Mouse (Mus musculus) Muller cell, postnatal 12 days (primary cell): ENCODE measurements around the gene Dapk2.

Source experiments
- DNase-seq: peaks from one replicate; pipeline ENCODE4 v3.0.0-alpha.2; 2015; ENCODE audit errors: inconsistent ontology term

Dapk2 gene

GRCm38 (mm10) chr9:66142265-66142664 is 15.8 kb upstream of the Dapk2 start:
- no peak for DNase-seq

GRCm38 (mm10) chr9:66144248-66144647 is 13.8 kb upstream of the Dapk2 start:
- peak; percentile 31 for DNase-seq

- DNase-seq, result no peak
Measured at GRCm38 (mm10) chr9:66146141-66146540, 11.9 kb upstream of the Dapk2 start.

DNA sequence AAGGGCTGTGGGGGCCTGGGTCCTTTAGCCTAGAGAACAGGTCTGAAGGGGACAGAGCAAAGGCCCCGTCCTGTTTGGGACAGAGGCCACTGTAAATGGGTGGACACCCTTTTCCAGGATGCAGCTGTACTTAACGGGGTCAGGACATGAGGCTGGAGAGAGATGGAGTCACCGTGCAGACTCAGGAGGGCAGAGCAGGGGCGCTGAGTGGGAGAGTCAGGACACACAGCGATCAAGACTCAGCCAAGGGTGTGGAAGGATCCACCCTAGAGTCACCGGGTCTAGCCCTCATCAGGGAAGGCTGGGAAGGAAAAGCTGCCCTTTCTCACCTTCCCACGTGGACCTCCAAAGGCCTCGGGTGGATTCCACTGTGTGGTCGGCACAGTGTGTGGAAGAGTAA is 6.0 kb upstream of the Dapk2 start:
- no peak for DNase-seq

- no peak for DNase-seq
Measured at GRCm38 (mm10) chr9:66153594-66153993, 4.4 kb upstream of the Dapk2 start.

GRCm38 (mm10) chr9:66154013-66154412 is 4.0 kb upstream of the Dapk2 start:
- no peak for DNase-seq

DNA sequence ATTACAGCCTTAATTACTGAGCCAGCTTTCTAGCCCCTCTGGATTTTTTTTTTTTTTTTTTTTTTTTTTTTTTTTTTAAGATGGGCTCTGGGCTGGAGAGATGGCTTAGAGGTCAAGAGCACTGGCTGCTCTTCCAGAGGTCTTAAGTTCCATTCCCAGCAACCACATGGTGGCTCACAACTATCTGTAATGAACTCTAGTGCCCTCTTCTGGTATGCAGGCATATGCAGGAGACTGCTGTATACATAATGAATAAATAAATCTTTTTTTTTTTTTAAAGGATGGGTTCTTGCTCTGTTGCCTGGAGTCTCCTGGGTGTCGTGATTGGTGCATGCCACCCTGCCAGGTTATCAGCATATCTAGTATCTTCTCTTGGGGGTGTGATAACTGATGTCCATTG is 2.5 kb upstream of the Dapk2 start:
- DNase-seq, result no peak

- DNase-seq, result no peak
Measured at GRCm38 (mm10) chr9:66158885-66159430, 935 bp downstream of the Dapk2 start.

GRCm38 (mm10) chr9:66160155-66160554 is 2.1 kb downstream of the Dapk2 start:
- DNase-seq, result no peak

DNA sequence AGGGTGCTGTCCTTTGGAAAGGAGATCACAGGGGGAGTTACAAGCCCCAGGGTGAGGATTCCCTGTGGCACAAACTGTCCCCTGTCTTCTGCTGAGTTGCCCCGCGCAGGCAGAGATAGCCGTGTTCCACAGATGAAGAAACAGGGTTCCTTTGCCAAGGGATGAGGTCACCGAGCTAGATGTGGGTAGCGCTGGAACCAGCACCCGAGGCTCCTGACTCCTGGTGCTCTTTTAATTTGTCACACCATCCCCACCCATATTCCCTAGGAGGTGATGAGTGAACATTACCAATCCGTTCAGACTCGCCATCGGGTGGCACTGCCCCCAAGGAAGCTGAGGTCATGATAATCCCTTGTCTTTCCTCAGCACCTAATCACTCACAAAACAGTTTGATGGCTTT is 5.0 kb downstream of the Dapk2 start:
- no peak for DNase-seq

DNA sequence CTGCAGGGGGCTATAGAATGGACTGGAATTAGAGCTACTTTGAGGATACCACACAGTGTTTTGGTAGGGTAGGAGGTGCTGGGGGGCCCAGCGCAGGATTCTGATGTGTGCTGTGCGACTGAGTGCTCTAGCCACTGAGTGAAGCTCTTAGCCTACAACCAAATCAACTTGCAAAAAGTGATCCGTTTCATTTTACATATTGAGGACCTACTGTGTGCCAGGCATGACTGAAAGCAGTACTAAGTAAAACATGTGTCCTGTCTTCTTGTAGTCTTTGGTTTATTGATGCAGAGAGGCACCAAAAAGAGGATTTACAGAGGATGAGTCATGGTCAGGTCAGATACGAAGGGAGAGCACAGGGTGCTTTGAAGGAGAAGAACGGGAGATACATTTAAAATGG is 9.2 kb downstream of the Dapk2 start:
- DNase-seq, result no peak

DNA sequence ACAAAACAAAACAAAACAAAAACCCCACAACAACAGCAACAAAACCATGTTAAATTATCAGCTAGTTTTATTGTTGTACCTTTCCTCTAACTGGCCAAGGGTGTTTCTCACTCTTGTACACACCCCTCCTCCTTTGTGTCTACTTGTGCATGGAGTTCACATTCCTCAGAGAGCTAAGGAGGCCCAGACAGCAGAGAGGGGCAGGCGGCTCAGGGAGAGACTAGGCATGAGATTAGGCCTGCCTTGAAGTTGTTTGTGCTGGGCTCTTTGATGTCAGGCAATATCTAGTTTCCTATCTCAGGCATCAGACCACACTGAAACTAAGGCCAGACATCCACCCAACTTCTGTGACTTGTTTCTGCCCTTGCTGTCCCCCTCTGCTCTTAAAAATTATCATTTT is 10.2 kb downstream of the Dapk2 start:
- DNase-seq, result no peak

GRCm38 (mm10) chr9:66170506-66170905 is 12.5 kb downstream of the Dapk2 start:
- peak; percentile 19 for DNase-seq

GRCm38 (mm10) chr9:66171275-66171921 is 13.4 kb downstream of the Dapk2 start:
- no peak for DNase-seq

DNA sequence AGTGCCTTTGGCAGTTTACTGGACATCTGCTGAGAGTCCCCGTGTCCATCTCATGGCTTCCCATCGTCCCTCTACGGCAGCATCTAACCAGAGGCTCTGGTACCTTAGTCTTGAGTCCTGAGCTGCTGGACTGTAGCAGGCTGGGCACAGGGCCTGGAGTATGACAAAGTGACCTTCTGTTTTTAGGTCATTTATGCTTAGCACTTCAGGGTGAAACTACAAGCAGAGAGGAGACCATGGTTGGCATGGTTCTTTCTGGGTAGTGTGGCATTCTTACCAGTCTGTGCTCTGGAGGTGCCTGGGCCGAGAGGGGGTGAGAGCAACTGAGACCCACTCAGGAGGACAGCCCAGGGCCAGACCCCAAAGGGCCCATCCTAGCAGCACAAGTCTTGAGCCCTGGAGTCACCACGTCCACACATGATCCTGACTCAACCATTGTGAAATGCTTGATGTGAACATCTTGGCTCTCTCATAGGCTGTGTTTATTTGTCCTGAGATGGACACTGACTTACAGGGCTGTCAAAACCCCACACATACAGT is 15.4 kb downstream of the Dapk2 start:
- no peak for DNase-seq

DNA sequence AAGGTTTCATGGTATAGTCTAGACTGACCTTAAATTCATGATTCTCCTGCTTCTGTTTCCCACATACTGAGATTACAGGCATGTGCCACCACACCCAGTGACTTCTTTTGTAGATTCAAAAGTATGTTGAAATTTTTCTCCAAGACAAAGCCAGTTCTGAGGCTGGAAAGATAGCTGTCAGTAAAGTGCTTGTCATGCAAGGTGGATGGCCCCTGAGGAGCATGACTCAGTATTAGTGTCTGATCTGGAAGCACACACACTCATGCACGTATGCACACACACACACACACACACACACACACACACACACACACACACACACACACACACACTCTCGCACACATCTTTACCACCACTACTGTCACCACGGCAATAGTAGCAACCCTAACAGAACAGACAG is 17.0 kb downstream of the Dapk2 start:
- DNase-seq, result no peak

DNA sequence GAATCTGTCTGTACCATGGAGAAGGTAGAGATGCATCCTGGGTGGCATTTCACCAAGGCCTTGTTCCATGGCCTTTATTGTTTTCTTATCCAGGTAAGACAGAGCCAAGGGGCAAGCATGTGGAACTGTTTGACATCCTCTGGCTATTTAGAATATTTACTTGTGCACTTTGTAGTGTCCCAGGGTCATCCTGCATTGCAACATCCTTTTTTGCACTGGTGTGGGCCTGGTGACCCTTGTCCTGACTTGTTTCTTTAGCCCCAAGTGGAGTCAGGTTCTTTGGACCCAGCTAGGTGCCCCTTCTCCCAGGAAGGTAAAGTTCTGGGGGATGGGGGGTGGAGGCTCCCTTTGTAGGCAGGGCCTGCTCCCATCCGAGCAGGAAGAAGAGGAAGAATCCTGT is 20.0 kb downstream of the Dapk2 start:
- DNase-seq, result no peak

DNA sequence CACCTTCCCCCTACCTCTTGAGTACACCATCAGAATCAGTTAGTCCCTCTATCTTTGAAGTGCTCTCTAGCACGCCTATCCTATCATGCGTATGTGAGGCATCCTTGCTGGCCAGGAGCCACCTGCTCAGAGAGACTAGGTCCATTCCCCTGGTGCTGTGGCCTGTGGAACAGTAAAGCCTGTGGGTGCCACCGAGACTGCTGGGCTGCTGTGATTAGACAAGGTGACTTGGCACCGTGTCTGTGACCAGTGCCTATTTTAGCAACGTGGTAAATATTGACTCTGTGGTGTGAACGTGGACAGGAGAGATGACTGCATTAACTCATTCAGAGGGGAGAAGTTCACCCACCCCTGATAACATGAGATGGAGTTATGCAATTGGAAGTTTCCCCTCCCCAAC is 21.8 kb downstream of the Dapk2 start:
- no peak for DNase-seq

DNA sequence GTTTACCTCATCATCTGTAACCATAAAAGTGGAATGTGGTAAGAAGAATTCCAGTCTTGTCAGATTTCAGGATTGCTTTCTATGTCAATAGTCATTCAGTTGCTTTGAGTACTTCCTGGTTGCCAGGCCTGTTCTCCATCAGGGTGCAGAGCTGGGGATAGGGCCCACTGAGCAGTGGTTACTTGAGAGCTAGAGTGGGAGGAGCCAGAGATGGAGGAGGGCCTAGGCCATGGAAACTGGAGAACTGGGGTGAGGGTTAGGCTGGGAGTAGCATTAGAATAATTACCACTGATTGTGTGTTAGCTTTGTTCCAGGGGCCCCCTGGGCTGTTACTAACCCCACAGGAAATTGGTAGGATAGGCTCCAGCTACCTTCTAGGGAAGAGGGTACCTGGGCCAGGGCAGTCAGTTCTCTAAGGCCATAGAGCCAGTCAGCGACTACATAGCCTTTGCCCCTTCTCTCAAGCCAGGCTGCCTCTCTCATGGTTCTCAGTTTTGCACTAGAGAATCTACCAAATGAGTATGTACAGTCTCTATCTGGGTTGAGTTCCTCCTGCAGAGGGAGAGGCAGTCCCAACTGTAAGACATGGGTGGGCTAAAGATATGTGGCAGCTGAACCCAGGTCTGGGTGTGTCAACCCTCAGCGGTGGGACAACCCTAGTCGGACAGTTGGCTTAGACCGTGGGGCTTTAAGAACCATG is 23.3 kb downstream of the Dapk2 start:
- no peak for DNase-seq

- DNase-seq, result no peak
Measured at GRCm38 (mm10) chr9:66181826-66182678, 24.0 kb downstream of the Dapk2 start.

- no peak for DNase-seq
Measured at GRCm38 (mm10) chr9:66182679-66182993, 24.6 kb downstream of the Dapk2 start.

- no peak for DNase-seq
Measured at GRCm38 (mm10) chr9:66183023-66183422, 25.0 kb downstream of the Dapk2 start.
